Mouse (Mus musculus): ENCODE measurements around the gene Gm20388. TPM values are rescaled to one million over a fixed set of nuclear protein-coding genes. Genes with fewer than 3 reads are reported as not detected.

Gm20388 gene
- polyA plus RNA-seq, 1 experiment from 2014 or later: not detected

GRCm38 (mm10) chr8:122953028-122953427, 3042.4 kb downstream of the Gm20388 start:
- no peak overlapping the region for H3K4me2 ChIP-seq
- no peaks in the 10 kb centered on the region for H3K27me3 ChIP-seq
- 42% methylated on average over 6 of the region's 6 CpGs for WGBS (ENCODE audit: insufficient replicate concordance)
- peaks cover 80% of the 10 kb centered on the region for H3K4me1 ChIP-seq (replicated peaks)
- H3K9ac ChIP-seq: no peak overlapping the region
- H3K36me3 ChIP-seq: no peaks in the 10 kb centered on the region
- ATAC-seq (ENCODE audit: low read depth): no peak
- H3K27ac ChIP-seq: peak overlapping the region; percentile 21; the same call in 1 of the 2 replicates
- no peak overlapping the region for H3K4me3 ChIP-seq (replicated peaks)
- no peak for DNase-seq
- no peaks in the 10 kb centered on the region for H3K9me3 ChIP-seq (replicated peaks)

GRCm38 (mm10) chr8:122954090-122954799, 3043.6 kb downstream of the Gm20388 start:
- Histone ChIP-seq H3K36me3 (no peaks in the 10 kb centered on the region), H3K4me2 (no peak overlapping the region), H3K27ac (peak overlapping the region; percentile 9; the same call in 1 of the 2 replicates), H3K4me1 (replicated peaks) (peaks cover 86% of the 10 kb centered on the region), H3K27me3 (no peaks in the 10 kb centered on the region), H3K9me3 (replicated peaks) (no peaks in the 10 kb centered on the region), H3K4me3 (replicated peaks) (no peak overlapping the region), H3K9ac (0 out of 2 replicates have a peak overlapping the region, but pooled peaks have one; percentile 0)
- 27% methylated on average over 3 of the region's 3 CpGs for WGBS (ENCODE audit: insufficient replicate concordance)
- peak; percentile 27 for ATAC-seq (ENCODE audit: low read depth)
- no peak for DNase-seq

- Histone ChIP-seq H3K27ac (no peak overlapping the region; the same call in 1 of the 2 replicates), H3K4me3 (replicated peaks) (no peak overlapping the region), H3K36me3 (no peaks in the 10 kb centered on the region), H3K9me3 (replicated peaks) (no peaks in the 10 kb centered on the region), H3K4me2 (no peak overlapping the region), H3K4me1 (replicated peaks) (peaks cover 86% of the 10 kb centered on the region), H3K9ac (no peak overlapping the region), H3K27me3 (no peaks in the 10 kb centered on the region)
- ATAC-seq (ENCODE audit: low read depth) (0 out of 2 replicates have a peak, but pooled peaks have one; percentile 27), DNase-seq (no peak)
These were observed 3044.6 kb downstream of the Gm20388 start for GRCm38 (mm10) chr8:122955195-122955594.

- peak; percentile 32 for DNase-seq
- Histone ChIP-seq H3K27me3 (no peaks in the 10 kb centered on the region), H3K36me3 (no peaks in the 10 kb centered on the region), H3K4me1 (replicated peaks) (peaks cover 94% of the 10 kb centered on the region), H3K9ac (no peak overlapping the region), H3K4me3 (replicated peaks) (no peak overlapping the region), H3K4me2 (peak overlapping the region; percentile 32), H3K9me3 (replicated peaks) (no peaks in the 10 kb centered on the region), H3K27ac (peak overlapping the region; percentile 40)
- 53% methylated on average over 3 of the region's 3 CpGs for WGBS (ENCODE audit: insufficient replicate concordance)
- ATAC-seq (ENCODE audit: low read depth): peak; percentile 75
These were observed 3045.4 kb downstream of the Gm20388 start for GRCm38 (mm10) chr8:122955997-122956396.

GRCm38 (mm10) chr8:122960323-122960722, 3049.7 kb downstream of the Gm20388 start:
- H3K36me3 ChIP-seq: no peaks in the 10 kb centered on the region
- 70% methylated on average over 5 of the region's 5 CpGs for WGBS (ENCODE audit: insufficient replicate concordance)
- H3K9me3 ChIP-seq (replicated peaks): no peaks in the 10 kb centered on the region
- no peaks in the 10 kb centered on the region for H3K27me3 ChIP-seq
- peak overlapping the region; percentile 49 for H3K4me2 ChIP-seq
- H3K4me3 ChIP-seq (replicated peaks): no peak overlapping the region
- peak overlapping the region; percentile 70; the same call in 1 of the 2 replicates for H3K27ac ChIP-seq
- ATAC-seq (ENCODE audit: low read depth): no peak
- DNase-seq: no peak
- peaks cover 94% of the 10 kb centered on the region for H3K4me1 ChIP-seq (replicated peaks)
- H3K9ac ChIP-seq: no peak overlapping the region

- H3K9me3 ChIP-seq (replicated peaks): no peaks in the 10 kb centered on the region
- 10% methylated on average over 1 of the region's 1 CpGs for WGBS (ENCODE audit: insufficient replicate concordance)
- ATAC-seq (ENCODE audit: low read depth) (peak; percentile 95), DNase-seq (peak; percentile 62)
- H3K27me3 ChIP-seq: no peaks in the 10 kb centered on the region
- H3K9ac ChIP-seq: 0 out of 2 replicates have a peak overlapping the region, but pooled peaks have one; percentile 47
- peak overlapping the region; percentile 49 for H3K4me2 ChIP-seq
- 0 out of 2 replicates have a peak, but pooled peaks cover 4% of the 10 kb centered on the region for H3K36me3 ChIP-seq
- H3K27ac ChIP-seq: peak overlapping the region; percentile 70
- H3K4me3 ChIP-seq (replicated peaks): no peak overlapping the region
- peaks cover 94% of the 10 kb centered on the region for H3K4me1 ChIP-seq (replicated peaks)
These were observed 3050.3 kb downstream of the Gm20388 start for GRCm38 (mm10) chr8:122960932-122961331.

- DNase-seq (no peak), ATAC-seq (ENCODE audit: low read depth) (peak; percentile 19; the same call in 1 of the 2 replicates)
- Histone ChIP-seq H3K36me3 (0 out of 2 replicates have a peak, but pooled peaks cover 5% of the 10 kb centered on the region), H3K9me3 (replicated peaks) (no peaks in the 10 kb centered on the region), H3K4me2 (peak overlapping the region; percentile 49), H3K27me3 (no peaks in the 10 kb centered on the region), H3K4me3 (replicated peaks) (no peak overlapping the region), H3K9ac (peak overlapping the region; percentile 47; the same call in 1 of the 2 replicates), H3K27ac (peak overlapping the region; percentile 67), H3K4me1 (replicated peaks) (peaks cover 92% of the 10 kb centered on the region)
- WGBS (ENCODE audit: insufficient replicate concordance): 6% methylated on average over 2 of the region's 2 CpGs
These were observed 3050.8 kb downstream of the Gm20388 start for GRCm38 (mm10) chr8:122961458-122961857.

GRCm38 (mm10) chr8:122962046-122962445, 3051.4 kb downstream of the Gm20388 start:
- DNase-seq (no peak), ATAC-seq (ENCODE audit: low read depth) (no peak)
- WGBS (ENCODE audit: insufficient replicate concordance): 18% methylated on average over 5 of the region's 5 CpGs
- no peak overlapping the region for H3K4me3 ChIP-seq (replicated peaks)
- H3K27me3 ChIP-seq: no peaks in the 10 kb centered on the region
- H3K36me3 ChIP-seq: 0 out of 2 replicates have a peak, but pooled peaks cover 5% of the 10 kb centered on the region
- peak overlapping the region; percentile 47 for H3K9ac ChIP-seq
- H3K4me1 ChIP-seq (replicated peaks): peaks cover 87% of the 10 kb centered on the region
- peak overlapping the region; percentile 49; the same call in 1 of the 2 replicates for H3K4me2 ChIP-seq
- H3K27ac ChIP-seq: peak overlapping the region; percentile 67
- H3K9me3 ChIP-seq (replicated peaks): no peaks in the 10 kb centered on the region

- Histone ChIP-seq H3K27me3 (no peaks in the 10 kb centered on the region), H3K4me3 (replicated peaks) (no peak overlapping the region), H3K36me3 (peaks cover 28% of the 10 kb centered on the region), H3K4me2 (no peak overlapping the region), H3K4me1 (replicated peaks) (peaks cover 54% of the 10 kb centered on the region), H3K27ac (no peak overlapping the region), H3K9me3 (replicated peaks) (no peaks in the 10 kb centered on the region), H3K9ac (no peak overlapping the region)
- DNase-seq: no peak
- whole genome bisulfite sequencing (ENCODE audit: insufficient replicate concordance): 49% methylated on average over 3 of the region's 3 CpGs
- no peak for ATAC-seq (ENCODE audit: low read depth)
These were observed 3056.0 kb downstream of the Gm20388 start for GRCm38 (mm10) chr8:122966638-122967037.

- Histone ChIP-seq H3K27ac (no peak overlapping the region), H3K4me3 (replicated peaks) (no peak overlapping the region), H3K9me3 (replicated peaks) (no peaks in the 10 kb centered on the region), H3K27me3 (no peaks in the 10 kb centered on the region), H3K36me3 (peaks cover 38% of the 10 kb centered on the region), H3K4me2 (no peak overlapping the region), H3K9ac (no peak overlapping the region), H3K4me1 (replicated peaks) (peaks cover 44% of the 10 kb centered on the region)
- DNase-seq (no peak), ATAC-seq (ENCODE audit: low read depth) (no peak)
- WGBS (ENCODE audit: insufficient replicate concordance): 70% methylated on average over 3 of the region's 3 CpGs
These were observed 3057.5 kb downstream of the Gm20388 start for GRCm38 (mm10) chr8:122968145-122968544.

- peaks cover 44% of the 10 kb centered on the region for H3K36me3 ChIP-seq
- no peak overlapping the region for H3K4me3 ChIP-seq (replicated peaks)
- no peak overlapping the region for H3K9ac ChIP-seq
- 88% methylated on average over 3 of the region's 3 CpGs for WGBS (ENCODE audit: insufficient replicate concordance)
- peaks cover 25% of the 10 kb centered on the region; the same call in 1 of the 2 replicates for H3K4me1 ChIP-seq (replicated peaks)
- ATAC-seq (ENCODE audit: low read depth): no peak
- H3K4me2 ChIP-seq: no peak overlapping the region
- no peak overlapping the region for H3K27ac ChIP-seq
- no peaks in the 10 kb centered on the region for H3K9me3 ChIP-seq (replicated peaks)
- H3K27me3 ChIP-seq: no peaks in the 10 kb centered on the region
- DNase-seq: no peak
These were observed 3059.5 kb downstream of the Gm20388 start for GRCm38 (mm10) chr8:122969964-122970620.

All from liver, embryonic 13.5 days (tissue).